Mouse (Mus musculus) stomach, postnatal 0 days (tissue): ENCODE results near the gene Ubac1. TPM values are rescaled to one million over a fixed set of nuclear protein-coding genes. Genes with fewer than 3 reads are reported as not detected.

ENCODE experiments used
- ATAC-seq: fragments of 200-750 bp; cut with Nextera tagmentation; 2 replicates; pipeline ENCODE4 v1.8.0; 2017; ENCODE audit not compliant: low FRiP score, low TSS enrichment
- DNase-seq: peaks from one replicate; pipeline ENCODE4 v3.0.0-alpha.2; 2016; ENCODE audit warnings: low spot score
- H3K27ac ChIP-seq: fragments of 300-500 bp; sonication (generic); replicated peaks from 2 replicates; pipeline ENCODE4 v1.5.1; 2014; ENCODE audit warnings: mild to moderate bottlenecking, control low read depth
- H3K27me3 ChIP-seq: fragments of 300-500 bp; sonication (generic); 2 replicates; pipeline ENCODE4 v1.6.1; 2014; ENCODE audit warnings: low read length; ENCODE audit not compliant: control insufficient read depth, insufficient read depth
- H3K36me3 ChIP-seq: fragments of 300-500 bp; sonication (generic); 2 replicates; pipeline ENCODE4 v1.6.1; 2014; ENCODE audit warnings: low read length, mixed read lengths; ENCODE audit not compliant: control insufficient read depth, insufficient read depth
- H3K4me1 ChIP-seq: fragments of 300-500 bp; sonication (generic); replicated peaks from 2 replicates; pipeline ENCODE4 v1.6.1; 2014; ENCODE audit warnings: antibody characterized with exemption; ENCODE audit not compliant: control insufficient read depth, insufficient read depth
- H3K4me2 ChIP-seq: fragments of 300-500 bp; sonication (generic); replicated peaks from 2 replicates; pipeline ENCODE4 v1.6.1; 2014; ENCODE audit warnings: low read depth, mild to moderate bottlenecking, control low read depth, moderate library complexity
- H3K4me3 ChIP-seq: fragments of 300-500 bp; sonication (generic); 2 replicates; pipeline ENCODE4 v1.5.1; 2014; ENCODE audit warnings: low read depth, low read length, control low read depth
- H3K9ac ChIP-seq: fragments of 300-500 bp; sonication (generic); 2 replicates; pipeline ENCODE4 v1.6.1; 2014; ENCODE audit warnings: mild to moderate bottlenecking, low read length, control low read depth, mixed read lengths
- H3K9me3 ChIP-seq: fragments of 300-500 bp; sonication (generic); 2 replicates; pipeline ENCODE4 v1.6.1; 2016; ENCODE audit warnings: low read length; ENCODE audit not compliant: control insufficient read depth
- CTCF ChIP-seq: IDR thresholded peaks from 2 replicates; pipeline ENCODE4 v1.5.1; 2016; ENCODE audit warnings: antibody characterized with exemption, low read depth, mild to moderate bottlenecking, moderate library complexity
- EP300 ChIP-seq: optimal IDR thresholded peaks from 2 replicates; pipeline ENCODE3; 2016; ENCODE audit warnings: antibody characterized with exemption
- WGBS: fragments of 180-500 bp; shearing (Covaris S2); extraction: QIAGEN DNeasy Blood & Tissue Kit; methylation state at CpG from one replicate; pipeline ENCODE4 v1.1.7; 2014; 5-methylcytosine and 5-hydroxymethylcytosine counted together
- polyA plus RNA-seq: library from polyadenylated mRNA; unstranded; fragments of >200 nt; fragmentation: Nextera tagmentation; extraction: Ambion mirVana; gene quantifications from 2 replicates; pipeline ENCODE4 v1.2.1, GENCODE M21; 2015

Gene Ubac1
- polyA plus RNA-seq, 1 experiment from 2014 or later = 49.1 TPM

DNA sequence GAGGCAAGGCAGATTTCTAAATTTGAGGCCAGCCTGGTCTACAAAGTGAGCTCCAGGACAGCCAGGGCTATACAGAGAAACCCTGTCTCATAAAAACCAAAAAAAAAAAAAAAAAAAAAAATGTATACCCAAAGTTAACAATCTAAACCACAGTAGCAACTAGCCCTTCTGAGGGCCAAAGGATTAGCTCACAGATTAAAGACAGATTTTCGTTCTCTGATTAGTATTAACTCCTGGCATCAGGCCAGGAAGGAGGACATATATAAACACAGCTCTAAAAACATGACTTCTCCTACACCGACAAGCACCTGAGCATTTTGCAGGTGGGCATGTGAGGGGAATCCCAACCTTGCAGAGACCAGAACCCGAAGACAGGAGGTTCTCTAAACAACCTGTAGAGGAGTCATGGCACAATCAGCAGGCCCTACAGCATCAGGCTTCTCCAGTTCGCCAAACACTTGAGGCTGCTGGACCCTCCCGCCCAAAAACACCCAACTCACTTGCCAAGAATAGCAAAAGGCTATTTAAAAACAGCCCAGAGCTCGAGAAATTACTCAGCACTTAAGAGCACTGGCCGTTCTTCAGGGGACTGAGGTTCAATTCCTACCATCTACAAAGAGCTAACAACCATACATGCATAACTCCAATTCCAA is 43.8 kb downstream of the Ubac1 start:
- Histone ChIP-seq H3K36me3 (no peaks in the 10 kb centered on the region), H3K4me1 (peaks cover 3% of the 10 kb centered on the region; the same call in 1 of the 2 replicates), H3K27me3 (no peaks in the 10 kb centered on the region), H3K27ac (no peak overlapping the region), H3K9ac (no peak overlapping the region), H3K4me2 (no peak overlapping the region), H3K9me3 (no peaks in the 10 kb centered on the region), H3K4me3 (no peak overlapping the region)
- DNase-seq (no peak), ATAC-seq (no peak)
- TF ChIP-seq CTCF (no peak), EP300 (no peak)
- 42% methylated on average over 7 of the region's 7 CpGs for WGBS

DNA sequence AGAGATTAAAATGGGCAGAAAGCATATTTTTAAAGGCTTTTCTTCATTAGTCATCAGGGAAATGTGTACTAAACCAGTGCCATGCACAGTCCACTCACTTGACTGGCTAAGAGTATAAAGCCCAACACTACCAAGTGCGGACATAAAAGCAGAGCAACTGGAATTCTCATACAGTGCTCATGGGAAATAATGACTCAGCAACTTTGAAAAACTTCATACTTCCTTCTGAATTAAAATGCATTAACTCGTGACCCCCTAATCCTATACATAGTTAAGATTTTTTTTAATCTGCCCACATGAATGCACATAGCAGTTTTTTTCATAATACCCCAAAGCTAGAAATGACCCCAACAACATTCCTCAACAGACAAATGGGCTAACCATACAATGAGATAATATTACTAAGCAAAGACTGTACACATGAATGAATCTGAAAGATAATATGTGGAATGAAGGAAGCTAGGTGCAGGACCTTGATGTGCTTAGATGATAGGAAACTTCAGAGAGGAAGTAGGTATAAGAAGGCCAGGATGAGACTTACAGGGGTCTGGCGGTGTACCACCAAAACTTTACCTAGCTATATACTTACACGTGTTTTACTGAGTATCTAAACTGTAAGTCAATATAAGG is 46.3 kb downstream of the Ubac1 start:
- ATAC-seq (no peak), DNase-seq (no peak)
- TF ChIP-seq CTCF (no peak), EP300 (no peak)
- Histone ChIP-seq H3K9ac (no peak overlapping the region), H3K4me3 (no peak overlapping the region), H3K27ac (no peak overlapping the region), H3K36me3 (no peaks in the 10 kb centered on the region), H3K27me3 (no peaks in the 10 kb centered on the region), H3K4me2 (no peak overlapping the region), H3K9me3 (no peaks in the 10 kb centered on the region), H3K4me1 (peaks cover 7% of the 10 kb centered on the region)
- 76% methylated on average over 4 of the region's 4 CpGs for WGBS

DNA sequence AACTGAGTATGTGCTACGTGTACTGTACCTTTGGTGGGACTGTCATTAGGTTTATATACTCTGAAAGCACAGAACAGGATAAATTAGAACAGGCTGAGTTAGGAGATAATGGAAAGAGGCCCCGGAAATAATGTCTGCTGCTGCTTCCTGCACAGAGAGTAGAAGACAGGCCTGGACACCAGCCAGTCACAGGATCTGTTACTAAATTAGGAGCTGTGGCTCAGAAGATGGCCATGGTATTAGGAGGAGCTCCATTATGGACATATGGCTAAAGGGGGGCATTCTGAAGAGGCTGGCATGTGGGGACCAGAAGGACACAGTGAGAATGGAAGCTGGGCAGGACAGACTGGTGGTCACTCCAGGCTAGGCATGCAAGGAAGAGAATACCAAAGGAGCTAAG is 51.1 kb downstream of the Ubac1 start:
- H3K27me3 ChIP-seq = no peaks in the 10 kb centered on the region
- no peaks in the 10 kb centered on the region for H3K9me3 ChIP-seq
- H3K4me2 ChIP-seq = no peak overlapping the region
- no peak for ATAC-seq
- no peak overlapping the region for H3K27ac ChIP-seq
- no peak for TF ChIP-seq EP300
- 42% methylated on average over 2 of the region's 2 CpGs for WGBS
- no peak overlapping the region for H3K4me3 ChIP-seq
- no peaks in the 10 kb centered on the region for H3K36me3 ChIP-seq
- no peak overlapping the region for H3K9ac ChIP-seq
- no peak for DNase-seq
- peaks cover 7% of the 10 kb centered on the region for H3K4me1 ChIP-seq

DNA sequence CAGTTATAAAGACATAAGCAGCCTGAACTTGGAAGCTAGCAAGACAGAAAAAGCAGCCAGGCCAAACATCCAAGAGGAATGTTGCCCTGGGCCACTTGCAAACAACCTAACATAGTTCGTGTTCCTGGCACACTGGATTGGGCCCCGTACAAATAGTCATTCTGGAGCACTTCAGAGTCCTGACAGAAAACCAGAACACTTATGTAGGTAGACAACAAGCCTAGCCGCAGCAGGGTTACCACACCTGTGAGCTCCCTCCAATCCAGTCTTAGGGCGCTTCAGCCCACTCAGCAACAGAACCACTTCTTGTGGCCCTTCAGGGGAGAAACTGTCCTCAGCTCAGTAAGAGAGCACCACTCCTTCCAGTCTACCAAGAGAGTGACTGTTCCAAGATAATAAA is 52.2 kb downstream of the Ubac1 start:
- H3K4me3 ChIP-seq = no peak overlapping the region
- H3K27me3 ChIP-seq = no peaks in the 10 kb centered on the region
- H3K4me2 ChIP-seq = no peak overlapping the region
- TF ChIP-seq EP300 = no peak
- no peak for TF ChIP-seq CTCF
- H3K36me3 ChIP-seq = no peaks in the 10 kb centered on the region
- H3K4me1 ChIP-seq = peaks cover 7% of the 10 kb centered on the region
- H3K9me3 ChIP-seq = no peaks in the 10 kb centered on the region
- DNase-seq (no peak), ATAC-seq (no peak)
- WGBS = 79% methylated on average over 4 of the region's 4 CpGs
- no peak overlapping the region for H3K9ac ChIP-seq
- H3K27ac ChIP-seq = no peak overlapping the region

DNA sequence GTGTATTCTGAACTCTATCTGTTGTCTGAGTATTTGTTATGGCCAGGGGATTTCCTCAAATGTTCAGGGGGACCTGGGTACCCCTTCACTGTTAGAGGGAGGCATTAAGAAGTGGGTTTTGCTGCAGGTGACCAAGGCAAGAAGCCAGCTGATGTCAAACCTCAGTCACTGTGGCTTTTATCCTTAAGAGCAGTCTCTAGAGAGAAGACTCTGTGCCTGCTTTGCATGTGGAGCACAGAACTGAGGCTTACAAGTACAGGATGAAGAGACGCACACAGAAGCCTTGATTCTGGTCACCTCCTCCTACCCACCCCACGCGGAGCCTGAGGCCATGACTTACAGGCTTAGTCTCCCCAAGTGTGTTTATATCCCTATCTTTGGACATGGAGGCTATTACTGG is 72.3 kb downstream of the Ubac1 start:
- Histone ChIP-seq H3K27ac (no peak overlapping the region), H3K9me3 (no peaks in the 10 kb centered on the region), H3K27me3 (no peaks in the 10 kb centered on the region), H3K4me2 (no peak overlapping the region), H3K4me1 (no peaks in the 10 kb centered on the region), H3K36me3 (peaks cover 6% of the 10 kb centered on the region; the same call in 1 of the 2 replicates), H3K4me3 (no peak overlapping the region), H3K9ac (no peak overlapping the region)
- ATAC-seq = no peak
- 93% methylated on average over 3 of the region's 3 CpGs for WGBS
- no peak for DNase-seq
- TF ChIP-seq EP300 (no peak), CTCF (no peak)

Other genes with a start within 250 kb of the Ubac1 start
- gene Lcn11, start 244.7 kb downstream of the Ubac1 start, polyA plus RNA-seq = not detected in 2 replicates
- 1.2 and 1.6 TPM in 2 replicates for gene Gm13539, start 239.5 kb downstream of the Ubac1 start, polyA plus RNA-seq
- not detected in 2 replicates for gene Glt6d1, start 205.9 kb downstream of the Ubac1 start, polyA plus RNA-seq
- gene Lcn9, start 198.6 kb downstream of the Ubac1 start, polyA plus RNA-seq = not detected in 2 replicates
- 0.10 TPM in 1 of 2 replicates, not detected in the other for gene Sohlh1, start 174.5 kb downstream of the Ubac1 start, polyA plus RNA-seq
- 0.19 and 0.30 TPM in 2 replicates for gene Kcnt1, start 158.0 kb downstream of the Ubac1 start, polyA plus RNA-seq
- 4.2 and 6.5 TPM in 2 replicates for gene Camsap1, start 38.5 kb downstream of the Ubac1 start, polyA plus RNA-seq
- 12.6 and 13.3 TPM in 2 replicates for gene Nacc2, start 101.5 kb upstream of the Ubac1 start, polyA plus RNA-seq
- not detected in 2 replicates for gene Lhx3, start 186.5 kb upstream of the Ubac1 start, polyA plus RNA-seq
- gene Qsox2, start 215.8 kb upstream of the Ubac1 start, polyA plus RNA-seq = 10.7 and 11.2 TPM in 2 replicates